Mouse (Mus musculus): Measurements from ENCODE around the gene Vps11.

DNA sequence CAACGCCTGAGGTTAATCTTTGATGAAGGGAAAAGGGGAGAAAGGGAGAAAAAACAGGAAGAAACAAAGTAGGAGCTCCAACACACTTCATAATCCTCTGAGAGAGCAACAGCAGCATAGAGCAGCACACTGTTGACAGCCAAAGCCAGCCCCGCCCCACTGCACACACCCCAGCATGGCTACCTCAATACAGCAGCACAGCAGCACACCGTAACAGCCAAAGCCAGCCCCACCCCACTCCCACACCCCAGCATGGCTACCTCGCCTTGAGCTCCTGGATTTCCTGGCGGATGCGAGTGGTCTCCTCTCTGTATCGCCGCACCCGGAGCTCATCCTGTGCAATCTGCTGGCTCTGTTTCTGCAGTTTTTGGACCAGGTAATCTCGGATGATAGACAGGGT is 9.1 kb downstream of the Vps11 start:
- no peak for TF ChIP-seq POLR2A (IDR thresholded peaks at IDR 0.05; ENCODE audit: borderline replicate concordance, insufficient read depth, low read length)
- TF ChIP-seq CTCF (IDR thresholded peaks at IDR 0.05; ENCODE audit: borderline replicate concordance, insufficient read depth, low read depth, low read length), result no peak
